Mouse (Mus musculus): Measurements from ENCODE around the gene Myh9. TPM values are rescaled to one million over a fixed set of nuclear protein-coding genes. Genes with fewer than 3 reads are reported as not detected.

Myh9 gene
- polyA plus RNA-seq, 1 experiment from 2014 or later = 14.8 TPM

DNA sequence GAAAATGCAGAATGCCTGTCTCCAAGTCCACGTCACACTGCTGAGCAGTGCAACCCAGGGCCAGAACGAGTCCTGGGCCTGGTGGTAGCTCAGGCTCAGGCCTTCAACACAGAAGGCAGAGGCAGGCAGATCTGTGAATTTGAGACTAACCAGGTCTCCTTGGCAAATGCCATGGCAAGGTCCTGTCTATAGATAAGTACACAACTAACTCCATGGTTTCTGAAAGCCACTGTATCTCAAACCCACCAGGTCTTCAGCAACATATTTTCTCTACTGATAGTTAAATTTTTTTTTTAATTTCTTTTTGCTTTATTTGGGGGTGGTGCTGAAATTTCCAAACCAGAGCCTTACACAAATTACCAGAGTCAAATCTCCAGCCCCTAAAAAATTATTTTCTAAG, 19.3 kb downstream of the Myh9 start:
- no peak overlapping the region for H3K9ac ChIP-seq (replicated peaks; ENCODE audit: low read length)
- peaks cover 9% of the 10 kb centered on the region; the same call in 1 of the 2 replicates for H3K4me1 ChIP-seq (ENCODE audit: control insufficient read depth, insufficient read depth, low read length)
- WGBS = 73% methylated on average over 2 of the region's 2 CpGs
- H3K4me2 ChIP-seq (ENCODE audit: low read length) = no peak overlapping the region
- no peak for ATAC-seq (ENCODE audit: low FRiP score, low TSS enrichment)
- H3K27ac ChIP-seq (replicated peaks; ENCODE audit: low read depth, low read length) = no peak overlapping the region
- H3K27me3 ChIP-seq (ENCODE audit: control insufficient read depth, insufficient read depth, low read length) = no peaks in the 10 kb centered on the region
- DNase-seq = no peak
- H3K36me3 ChIP-seq (ENCODE audit: control insufficient read depth, insufficient read depth, low read length) = no peaks in the 10 kb centered on the region
- no peak overlapping the region for H3K4me3 ChIP-seq (replicated peaks; ENCODE audit: low read depth, low read length)
- no peaks in the 10 kb centered on the region for H3K9me3 ChIP-seq (ENCODE audit: control insufficient read depth, low read length)

DNA sequence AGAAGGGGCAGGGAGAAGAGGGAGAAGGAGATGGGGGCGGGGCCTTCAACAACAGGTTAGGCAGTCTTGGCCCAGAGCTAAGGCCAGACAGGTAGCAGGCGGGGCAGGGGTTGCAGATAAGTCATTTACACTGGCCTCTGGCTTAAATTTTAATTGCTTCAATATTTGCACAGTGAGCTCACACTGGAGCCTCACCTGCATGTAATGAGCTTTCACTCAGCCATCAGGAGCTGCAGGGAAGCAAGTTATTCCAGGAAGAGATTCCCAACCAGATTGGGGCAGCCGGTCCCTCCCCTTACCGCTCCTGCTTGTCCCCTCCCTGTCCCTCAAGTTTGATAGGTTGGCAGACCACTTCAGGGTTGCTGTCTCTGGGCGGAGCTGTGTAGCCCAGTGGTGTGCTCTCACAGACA, 19.9 kb downstream of the Myh9 start:
- Histone ChIP-seq H3K27me3 (ENCODE audit: control insufficient read depth, insufficient read depth, low read length) (no peaks in the 10 kb centered on the region), H3K27ac (replicated peaks; ENCODE audit: low read depth, low read length) (no peak overlapping the region), H3K4me1 (ENCODE audit: control insufficient read depth, insufficient read depth, low read length) (peaks cover 4% of the 10 kb centered on the region; the same call in 1 of the 2 replicates), H3K4me2 (ENCODE audit: low read length) (no peak overlapping the region), H3K36me3 (ENCODE audit: control insufficient read depth, insufficient read depth, low read length) (no peaks in the 10 kb centered on the region), H3K9me3 (ENCODE audit: control insufficient read depth, low read length) (no peaks in the 10 kb centered on the region), H3K4me3 (replicated peaks; ENCODE audit: low read depth, low read length) (no peak overlapping the region), H3K9ac (replicated peaks; ENCODE audit: low read length) (no peak overlapping the region)
- WGBS = 59% methylated on average over 5 of the region's 5 CpGs
- ATAC-seq (ENCODE audit: low FRiP score, low TSS enrichment) = no peak
- DNase-seq = no peak

DNA sequence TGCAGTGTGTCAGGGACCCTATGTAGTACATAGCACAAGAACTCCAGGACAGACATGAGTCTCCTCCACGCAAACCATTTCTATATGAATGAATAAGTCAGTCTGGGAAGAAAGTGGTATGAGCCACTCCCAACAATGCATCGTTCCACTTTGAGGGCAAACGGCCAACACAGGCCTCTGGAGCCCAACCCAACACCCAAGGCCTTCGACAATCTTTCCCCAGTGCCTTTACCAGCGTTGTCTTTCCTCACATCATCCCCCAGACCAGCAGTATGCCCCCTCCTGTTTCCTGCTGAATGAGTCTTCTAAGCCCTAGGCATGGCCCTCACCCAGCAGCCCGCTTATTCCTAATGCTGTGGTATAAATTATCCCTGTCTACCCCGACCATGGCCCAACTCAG, 20.6 kb downstream of the Myh9 start:
- H3K9me3 ChIP-seq (ENCODE audit: control insufficient read depth, low read length) = no peaks in the 10 kb centered on the region
- no peaks in the 10 kb centered on the region for H3K36me3 ChIP-seq (ENCODE audit: control insufficient read depth, insufficient read depth, low read length)
- peaks cover 3% of the 10 kb centered on the region; the same call in 1 of the 2 replicates for H3K4me1 ChIP-seq (ENCODE audit: control insufficient read depth, insufficient read depth, low read length)
- no peak overlapping the region for H3K9ac ChIP-seq (replicated peaks; ENCODE audit: low read length)
- 70% methylated on average over 7 of the region's 7 CpGs for WGBS
- no peak overlapping the region for H3K27ac ChIP-seq (replicated peaks; ENCODE audit: low read depth, low read length)
- ATAC-seq (ENCODE audit: low FRiP score, low TSS enrichment) (no peak), DNase-seq (no peak)
- H3K4me3 ChIP-seq (replicated peaks; ENCODE audit: low read depth, low read length) = no peak overlapping the region
- H3K4me2 ChIP-seq (ENCODE audit: low read length) = no peak overlapping the region
- no peaks in the 10 kb centered on the region for H3K27me3 ChIP-seq (ENCODE audit: control insufficient read depth, insufficient read depth, low read length)

GRCm38 (mm10) chr15:77820480-77821163, 21.4 kb downstream of the Myh9 start:
- H3K9me3 ChIP-seq (ENCODE audit: control insufficient read depth, low read length) = no peaks in the 10 kb centered on the region
- no peak overlapping the region for H3K4me2 ChIP-seq (ENCODE audit: low read length)
- 84% methylated on average over 3 of the region's 3 CpGs for WGBS
- H3K27ac ChIP-seq (replicated peaks; ENCODE audit: low read depth, low read length) = no peak overlapping the region
- no peak overlapping the region for H3K4me3 ChIP-seq (replicated peaks; ENCODE audit: low read depth, low read length)
- H3K27me3 ChIP-seq (ENCODE audit: control insufficient read depth, insufficient read depth, low read length) = no peaks in the 10 kb centered on the region
- ATAC-seq (ENCODE audit: low FRiP score, low TSS enrichment) (no peak), DNase-seq (no peak)
- H3K36me3 ChIP-seq (ENCODE audit: control insufficient read depth, insufficient read depth, low read length) = no peaks in the 10 kb centered on the region
- H3K4me1 ChIP-seq (ENCODE audit: control insufficient read depth, insufficient read depth, low read length) = peaks cover 3% of the 10 kb centered on the region; the same call in 1 of the 2 replicates
- H3K9ac ChIP-seq (replicated peaks; ENCODE audit: low read length) = no peak overlapping the region

GRCm38 (mm10) chr15:77819894-77820387, 22.0 kb downstream of the Myh9 start:
- DNase-seq = no peak
- no peaks in the 10 kb centered on the region for H3K9me3 ChIP-seq (ENCODE audit: control insufficient read depth, low read length)
- H3K9ac ChIP-seq (replicated peaks; ENCODE audit: low read length) = no peak overlapping the region
- H3K4me3 ChIP-seq (replicated peaks; ENCODE audit: low read depth, low read length) = no peak overlapping the region
- WGBS = 87% methylated on average over 10 of the region's 10 CpGs
- H3K27ac ChIP-seq (replicated peaks; ENCODE audit: low read depth, low read length) = no peak overlapping the region
- no peaks in the 10 kb centered on the region for H3K27me3 ChIP-seq (ENCODE audit: control insufficient read depth, insufficient read depth, low read length)
- H3K4me1 ChIP-seq (ENCODE audit: control insufficient read depth, insufficient read depth, low read length) = peaks cover 3% of the 10 kb centered on the region; the same call in 1 of the 2 replicates
- no peak for ATAC-seq (ENCODE audit: low FRiP score, low TSS enrichment)
- H3K36me3 ChIP-seq (ENCODE audit: control insufficient read depth, insufficient read depth, low read length) = no peaks in the 10 kb centered on the region
- H3K4me2 ChIP-seq (ENCODE audit: low read length) = no peak overlapping the region

GRCm38 (mm10) chr15:77818556-77819158, 23.3 kb downstream of the Myh9 start:
- Histone ChIP-seq H3K27me3 (ENCODE audit: control insufficient read depth, insufficient read depth, low read length) (no peaks in the 10 kb centered on the region), H3K4me3 (replicated peaks; ENCODE audit: low read depth, low read length) (no peak overlapping the region), H3K9me3 (ENCODE audit: control insufficient read depth, low read length) (no peaks in the 10 kb centered on the region), H3K36me3 (ENCODE audit: control insufficient read depth, insufficient read depth, low read length) (no peaks in the 10 kb centered on the region), H3K9ac (replicated peaks; ENCODE audit: low read length) (no peak overlapping the region), H3K4me2 (ENCODE audit: low read length) (no peak overlapping the region), H3K4me1 (ENCODE audit: control insufficient read depth, insufficient read depth, low read length) (peaks cover 3% of the 10 kb centered on the region; the same call in 1 of the 2 replicates), H3K27ac (replicated peaks; ENCODE audit: low read depth, low read length) (no peak overlapping the region)
- 93% methylated on average over 15 of the region's 15 CpGs for WGBS
- DNase-seq = no peak
- ATAC-seq (ENCODE audit: low FRiP score, low TSS enrichment) = no peak

DNA sequence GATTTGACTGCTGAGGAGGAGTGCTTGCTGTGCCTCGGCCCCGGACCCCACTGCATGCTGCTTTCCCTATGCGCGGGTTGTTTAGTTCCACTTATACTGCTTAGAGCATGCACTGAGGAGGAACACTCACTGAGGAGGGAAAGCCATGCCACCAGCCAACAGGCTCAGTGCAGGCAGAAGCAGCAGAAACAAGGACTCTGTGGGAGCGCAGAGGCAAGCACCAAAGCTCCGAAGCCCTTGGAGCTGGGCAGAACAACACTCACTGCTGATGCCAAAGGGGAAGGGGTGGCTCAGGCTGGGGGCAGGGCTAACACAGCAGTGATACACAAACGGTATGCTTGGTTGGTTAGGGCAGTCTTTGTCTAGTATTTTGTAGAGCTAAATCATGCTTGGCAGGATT, 24.6 kb downstream of the Myh9 start:
- Histone ChIP-seq H3K4me3 (replicated peaks; ENCODE audit: low read depth, low read length) (no peak overlapping the region), H3K9me3 (ENCODE audit: control insufficient read depth, low read length) (no peaks in the 10 kb centered on the region), H3K4me1 (ENCODE audit: control insufficient read depth, insufficient read depth, low read length) (peaks cover 3% of the 10 kb centered on the region; the same call in 1 of the 2 replicates), H3K4me2 (ENCODE audit: low read length) (no peak overlapping the region), H3K9ac (replicated peaks; ENCODE audit: low read length) (no peak overlapping the region), H3K27me3 (ENCODE audit: control insufficient read depth, insufficient read depth, low read length) (no peaks in the 10 kb centered on the region), H3K36me3 (ENCODE audit: control insufficient read depth, insufficient read depth, low read length) (peaks cover 3% of the 10 kb centered on the region; the same call in 1 of the 2 replicates), H3K27ac (replicated peaks; ENCODE audit: low read depth, low read length) (no peak overlapping the region)
- no peak for ATAC-seq (ENCODE audit: low FRiP score, low TSS enrichment)
- DNase-seq = no peak
- WGBS = 64% methylated on average over 7 of the region's 7 CpGs

DNA sequence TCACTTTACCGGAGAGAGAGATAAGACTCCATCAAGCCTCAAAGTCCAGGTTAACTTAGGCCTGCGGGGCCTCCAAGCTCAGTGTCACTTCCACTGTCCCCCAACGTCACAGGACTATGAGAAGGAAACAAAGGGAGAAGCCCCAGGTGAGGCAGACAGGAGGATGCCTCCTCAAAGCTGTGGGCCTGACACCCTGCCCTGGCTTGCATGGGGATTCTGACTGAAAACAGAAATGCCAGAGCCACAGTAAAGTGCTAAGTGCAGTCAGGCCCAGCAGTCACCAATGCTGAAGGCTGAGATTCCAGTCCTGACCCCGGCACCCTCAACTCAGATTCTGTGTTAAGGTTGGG, 25.4 kb downstream of the Myh9 start:
- Histone ChIP-seq H3K27ac (replicated peaks; ENCODE audit: low read depth, low read length) (no peak overlapping the region), H3K4me2 (ENCODE audit: low read length) (no peak overlapping the region), H3K4me1 (ENCODE audit: control insufficient read depth, insufficient read depth, low read length) (peaks cover 4% of the 10 kb centered on the region; the same call in 1 of the 2 replicates), H3K9me3 (ENCODE audit: control insufficient read depth, low read length) (no peaks in the 10 kb centered on the region), H3K4me3 (replicated peaks; ENCODE audit: low read depth, low read length) (no peak overlapping the region), H3K36me3 (ENCODE audit: control insufficient read depth, insufficient read depth, low read length) (peaks cover 3% of the 10 kb centered on the region; the same call in 1 of the 2 replicates), H3K9ac (replicated peaks; ENCODE audit: low read length) (no peak overlapping the region), H3K27me3 (ENCODE audit: control insufficient read depth, insufficient read depth, low read length) (no peaks in the 10 kb centered on the region)
- WGBS = 88% methylated on average over 4 of the region's 4 CpGs
- ATAC-seq (ENCODE audit: low FRiP score, low TSS enrichment) (no peak), DNase-seq (no peak)
